Mouse (Mus musculus): ENCODE results near the gene Slc1a4. TPM values are rescaled to one million over a fixed set of nuclear protein-coding genes. Genes with fewer than 3 reads are reported as not detected.

The Slc1a4 gene
- polyA plus RNA-seq, 1 experiment from 2014 or later, result 75.6 TPM

DNA sequence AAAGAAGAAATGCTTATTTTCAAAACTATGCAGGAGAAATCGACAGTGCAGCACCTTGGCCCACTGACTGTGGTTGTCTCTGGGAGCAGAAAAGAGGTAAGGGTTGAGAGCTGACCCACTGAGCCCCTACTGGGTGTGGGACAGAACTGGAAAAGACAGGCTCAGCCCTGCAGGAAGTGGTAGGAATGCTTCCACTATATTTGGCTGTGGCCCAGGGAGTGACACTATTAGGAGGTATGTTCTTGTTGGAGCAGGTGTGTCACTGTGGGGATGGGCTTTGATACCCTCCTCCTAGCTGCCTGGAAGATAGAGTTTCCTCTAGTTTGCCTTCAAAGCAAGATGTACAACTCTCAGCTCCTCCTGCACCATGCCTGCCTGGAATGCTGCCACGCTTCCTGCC lies 16.0 kb upstream of the Slc1a4 start:
- Histone ChIP-seq H3K27ac (ENCODE audit: low read length) (no peak overlapping the region), H3K9me3 (replicated peaks; ENCODE audit: control insufficient read depth, low read length, poor library complexity, severe bottlenecking) (no peaks in the 10 kb centered on the region), H3K27me3 (ENCODE audit: control insufficient read depth, insufficient read depth, low read depth, low read length) (no peaks in the 10 kb centered on the region), H3K4me3 (ENCODE audit: low read depth, low read length) (no peak overlapping the region), H3K4me1 (ENCODE audit: control insufficient read depth, insufficient read depth, low read length) (no peaks in the 10 kb centered on the region), H3K4me2 (ENCODE audit: low read length) (no peak overlapping the region), H3K36me3 (ENCODE audit: control insufficient read depth, insufficient read depth, low read length) (no peaks in the 10 kb centered on the region), H3K9ac (ENCODE audit: low read depth, low read length) (no peak overlapping the region)
- WGBS, result 79% methylated on average over 2 of the region's 2 CpGs
- ATAC-seq, result no peak

DNA sequence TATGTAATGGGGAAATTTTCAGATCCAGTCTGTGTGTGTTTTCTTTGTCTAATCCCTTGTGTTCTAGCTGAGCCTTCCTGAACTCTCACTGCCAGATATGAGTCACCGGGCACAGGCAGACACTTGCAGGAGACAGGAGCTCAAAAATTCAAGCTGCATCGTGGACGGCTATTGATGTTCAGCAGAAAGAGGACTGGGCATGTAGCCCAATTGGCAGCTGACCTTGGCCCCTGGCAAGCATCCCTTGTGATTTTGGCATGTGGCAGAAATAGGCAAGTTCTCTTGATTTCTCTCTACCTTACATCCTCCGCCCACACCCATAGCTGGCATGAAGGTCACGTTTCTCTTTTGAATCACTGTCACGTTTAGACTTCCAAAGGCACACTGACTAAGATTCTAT lies 15.0 kb upstream of the Slc1a4 start:
- WGBS, result 71% methylated on average over 6 of the region's 6 CpGs
- Histone ChIP-seq H3K9me3 (replicated peaks; ENCODE audit: control insufficient read depth, low read length, poor library complexity, severe bottlenecking) (no peaks in the 10 kb centered on the region), H3K4me2 (ENCODE audit: low read length) (no peak overlapping the region), H3K4me3 (ENCODE audit: low read depth, low read length) (no peak overlapping the region), H3K27ac (ENCODE audit: low read length) (no peak overlapping the region), H3K27me3 (ENCODE audit: control insufficient read depth, insufficient read depth, low read depth, low read length) (no peaks in the 10 kb centered on the region), H3K4me1 (ENCODE audit: control insufficient read depth, insufficient read depth, low read length) (no peaks in the 10 kb centered on the region), H3K36me3 (ENCODE audit: control insufficient read depth, insufficient read depth, low read length) (no peaks in the 10 kb centered on the region), H3K9ac (ENCODE audit: low read depth, low read length) (no peak overlapping the region)
- peak; percentile 66; the same call in 1 of the 2 replicates for ATAC-seq

DNA sequence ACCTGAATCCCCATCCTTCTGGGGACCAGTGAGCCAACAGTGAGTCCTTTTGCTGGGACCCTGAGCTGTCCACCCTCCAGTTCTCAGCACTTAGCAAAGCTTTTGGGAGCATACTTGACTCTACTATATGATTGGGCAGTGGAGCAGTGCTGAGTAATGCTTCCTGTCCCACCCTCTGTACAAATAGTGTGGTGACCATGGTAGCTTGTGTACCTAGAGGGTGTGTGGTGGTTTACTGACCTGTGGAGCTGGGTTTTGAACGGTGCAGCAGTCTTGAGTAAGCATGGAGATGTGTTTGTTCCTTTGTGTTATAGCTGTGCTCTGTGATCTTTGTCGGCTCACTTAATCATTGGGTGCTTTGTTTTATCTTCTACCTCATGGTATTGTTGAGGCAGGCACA lies 13.9 kb upstream of the Slc1a4 start:
- no peak overlapping the region for H3K27ac ChIP-seq (ENCODE audit: low read length)
- H3K4me3 ChIP-seq (ENCODE audit: low read depth, low read length), result no peak overlapping the region
- no peaks in the 10 kb centered on the region for H3K9me3 ChIP-seq (replicated peaks; ENCODE audit: control insufficient read depth, low read length, poor library complexity, severe bottlenecking)
- WGBS, result 87% methylated on average over 2 of the region's 2 CpGs
- no peak for ATAC-seq
- no peak overlapping the region for H3K4me2 ChIP-seq (ENCODE audit: low read length)
- no peaks in the 10 kb centered on the region for H3K36me3 ChIP-seq (ENCODE audit: control insufficient read depth, insufficient read depth, low read length)
- no peak overlapping the region for H3K9ac ChIP-seq (ENCODE audit: low read depth, low read length)
- H3K4me1 ChIP-seq (ENCODE audit: control insufficient read depth, insufficient read depth, low read length), result no peaks in the 10 kb centered on the region
- H3K27me3 ChIP-seq (ENCODE audit: control insufficient read depth, insufficient read depth, low read depth, low read length), result no peaks in the 10 kb centered on the region

DNA sequence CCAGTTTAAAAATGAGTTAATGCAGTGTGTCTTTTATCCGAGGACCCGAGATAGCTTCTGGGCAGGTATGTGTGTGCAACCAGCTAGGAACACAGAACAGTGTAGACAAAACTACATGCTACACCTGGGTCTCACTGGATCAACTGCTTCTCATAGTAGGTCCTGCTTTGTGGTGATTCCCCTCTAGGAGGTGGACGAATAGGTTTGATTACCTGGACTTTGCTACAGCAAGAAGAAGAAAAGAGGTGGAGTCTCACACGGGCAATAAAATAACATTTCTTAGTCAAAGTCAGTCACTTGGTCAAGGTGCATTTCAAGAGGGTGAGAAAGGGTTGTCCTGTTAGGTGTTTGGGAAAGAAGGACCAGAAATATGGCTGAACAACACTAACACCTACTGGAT lies 11.4 kb upstream of the Slc1a4 start:
- H3K4me1 ChIP-seq (ENCODE audit: control insufficient read depth, insufficient read depth, low read length), result no peaks in the 10 kb centered on the region

DNA sequence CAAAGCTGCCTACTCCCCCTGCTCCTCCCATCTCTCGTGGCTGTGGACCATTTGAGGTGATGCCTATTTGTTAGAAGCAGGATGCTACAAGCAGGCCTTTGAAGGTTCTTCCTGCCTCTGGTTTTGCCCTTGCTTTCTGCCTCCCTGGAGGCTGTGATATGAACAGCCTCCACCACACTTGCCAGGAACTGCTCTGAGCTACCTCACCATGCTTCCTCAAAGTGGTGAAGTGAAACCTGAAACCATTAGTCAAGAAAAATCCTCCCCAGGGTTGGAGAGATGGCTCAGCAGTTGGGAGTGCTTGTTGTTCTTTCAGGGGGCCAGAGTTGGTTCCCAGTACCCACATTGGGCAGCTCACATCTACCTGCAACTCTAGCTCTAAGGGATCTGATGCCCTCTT lies 9.1 kb upstream of the Slc1a4 start:
- no peaks in the 10 kb centered on the region for H3K27me3 ChIP-seq (ENCODE audit: control insufficient read depth, insufficient read depth, low read depth, low read length)
- H3K4me2 ChIP-seq (ENCODE audit: low read length), result no peak overlapping the region
- H3K9ac ChIP-seq (ENCODE audit: low read depth, low read length), result no peak overlapping the region
- H3K9me3 ChIP-seq (replicated peaks; ENCODE audit: control insufficient read depth, low read length, poor library complexity, severe bottlenecking), result no peaks in the 10 kb centered on the region
- no peak for ATAC-seq
- H3K36me3 ChIP-seq (ENCODE audit: control insufficient read depth, insufficient read depth, low read length), result no peaks in the 10 kb centered on the region
- 67% methylated on average over 1 of the region's 1 CpGs for WGBS
- H3K4me1 ChIP-seq (ENCODE audit: control insufficient read depth, insufficient read depth, low read length), result no peaks in the 10 kb centered on the region
- H3K27ac ChIP-seq (ENCODE audit: low read length), result no peak overlapping the region
- no peak overlapping the region for H3K4me3 ChIP-seq (ENCODE audit: low read depth, low read length)

More for the DNA sequence above, 11.4 kb upstream of the Slc1a4 start:
- Histone ChIP-seq H3K36me3 (ENCODE audit: control insufficient read depth, insufficient read depth, low read length) (no peaks in the 10 kb centered on the region), H3K27me3 (ENCODE audit: control insufficient read depth, insufficient read depth, low read depth, low read length) (no peaks in the 10 kb centered on the region), H3K9me3 (replicated peaks; ENCODE audit: control insufficient read depth, low read length, poor library complexity, severe bottlenecking) (no peaks in the 10 kb centered on the region), H3K27ac (ENCODE audit: low read length) (no peak overlapping the region), H3K9ac (ENCODE audit: low read depth, low read length) (no peak overlapping the region), H3K4me2 (ENCODE audit: low read length) (no peak overlapping the region), H3K4me3 (ENCODE audit: low read depth, low read length) (no peak overlapping the region)
- 91% methylated on average over 4 of the region's 4 CpGs for WGBS
- no peak for ATAC-seq

DNA sequence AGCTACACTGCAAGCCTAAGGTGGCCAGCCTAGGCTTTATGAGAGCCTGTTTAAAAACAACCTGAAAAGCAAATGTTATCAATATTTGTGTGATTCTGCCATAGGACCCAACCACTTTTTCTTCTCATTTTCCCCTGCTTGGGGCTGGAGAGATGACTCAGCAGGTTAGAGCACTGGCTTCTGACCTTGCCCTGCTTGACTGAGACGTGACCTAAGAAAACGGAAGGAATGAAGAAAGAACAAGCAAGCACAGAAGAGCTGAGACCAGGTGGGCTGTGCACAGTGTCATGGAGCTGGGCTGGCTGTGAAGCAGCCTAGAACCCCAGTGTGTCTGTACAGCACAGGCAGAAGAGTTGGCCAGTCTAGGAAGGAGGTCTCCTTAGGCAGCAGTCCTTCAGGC lies 6.2 kb upstream of the Slc1a4 start:
- Histone ChIP-seq H3K27me3 (ENCODE audit: control insufficient read depth, insufficient read depth, low read depth, low read length) (no peaks in the 10 kb centered on the region), H3K36me3 (ENCODE audit: control insufficient read depth, insufficient read depth, low read length) (no peaks in the 10 kb centered on the region), H3K4me3 (ENCODE audit: low read depth, low read length) (no peak overlapping the region), H3K9me3 (replicated peaks; ENCODE audit: control insufficient read depth, low read length, poor library complexity, severe bottlenecking) (no peaks in the 10 kb centered on the region), H3K9ac (ENCODE audit: low read depth, low read length) (no peak overlapping the region), H3K27ac (ENCODE audit: low read length) (no peak overlapping the region), H3K4me2 (ENCODE audit: low read length) (no peak overlapping the region), H3K4me1 (ENCODE audit: control insufficient read depth, insufficient read depth, low read length) (peaks cover 5% of the 10 kb centered on the region)
- ATAC-seq, result no peak
- 82% methylated on average over 2 of the region's 2 CpGs for WGBS

DNA sequence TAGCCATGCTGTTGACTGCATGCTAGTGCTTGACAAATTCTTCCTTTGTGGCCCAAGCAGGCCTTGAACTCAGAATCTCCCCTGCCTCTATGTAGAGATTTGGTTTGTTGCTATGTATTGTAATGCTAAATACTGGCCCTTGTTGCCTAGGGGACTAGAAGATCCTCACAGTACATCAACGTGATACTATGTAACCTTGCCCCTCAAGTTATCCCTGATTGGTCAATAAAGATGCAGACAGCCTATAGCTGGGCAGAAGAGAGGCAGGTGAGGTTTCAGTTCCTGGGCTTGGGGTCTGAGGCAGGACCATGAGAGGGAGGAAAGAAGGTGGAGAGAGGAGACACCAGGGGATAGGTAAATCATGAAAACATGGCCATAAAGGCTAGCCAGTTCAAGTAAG lies 1.8 kb upstream of the Slc1a4 start:
- ATAC-seq, result no peak
- 3% methylated on average over 1 of the region's 1 CpGs for WGBS
- H3K27me3 ChIP-seq (ENCODE audit: control insufficient read depth, insufficient read depth, low read depth, low read length), result no peaks in the 10 kb centered on the region
- peak overlapping the region; percentile 99; the same call in 1 of the 2 replicates for H3K27ac ChIP-seq (ENCODE audit: low read length)
- H3K9me3 ChIP-seq (replicated peaks; ENCODE audit: control insufficient read depth, low read length, poor library complexity, severe bottlenecking), result no peaks in the 10 kb centered on the region
- no peak overlapping the region for H3K4me2 ChIP-seq (ENCODE audit: low read length)
- no peaks in the 10 kb centered on the region for H3K36me3 ChIP-seq (ENCODE audit: control insufficient read depth, insufficient read depth, low read length)
- H3K9ac ChIP-seq (ENCODE audit: low read depth, low read length), result no peak overlapping the region
- no peak overlapping the region for H3K4me3 ChIP-seq (ENCODE audit: low read depth, low read length)
- peaks cover 19% of the 10 kb centered on the region for H3K4me1 ChIP-seq (ENCODE audit: control insufficient read depth, insufficient read depth, low read length)

DNA sequence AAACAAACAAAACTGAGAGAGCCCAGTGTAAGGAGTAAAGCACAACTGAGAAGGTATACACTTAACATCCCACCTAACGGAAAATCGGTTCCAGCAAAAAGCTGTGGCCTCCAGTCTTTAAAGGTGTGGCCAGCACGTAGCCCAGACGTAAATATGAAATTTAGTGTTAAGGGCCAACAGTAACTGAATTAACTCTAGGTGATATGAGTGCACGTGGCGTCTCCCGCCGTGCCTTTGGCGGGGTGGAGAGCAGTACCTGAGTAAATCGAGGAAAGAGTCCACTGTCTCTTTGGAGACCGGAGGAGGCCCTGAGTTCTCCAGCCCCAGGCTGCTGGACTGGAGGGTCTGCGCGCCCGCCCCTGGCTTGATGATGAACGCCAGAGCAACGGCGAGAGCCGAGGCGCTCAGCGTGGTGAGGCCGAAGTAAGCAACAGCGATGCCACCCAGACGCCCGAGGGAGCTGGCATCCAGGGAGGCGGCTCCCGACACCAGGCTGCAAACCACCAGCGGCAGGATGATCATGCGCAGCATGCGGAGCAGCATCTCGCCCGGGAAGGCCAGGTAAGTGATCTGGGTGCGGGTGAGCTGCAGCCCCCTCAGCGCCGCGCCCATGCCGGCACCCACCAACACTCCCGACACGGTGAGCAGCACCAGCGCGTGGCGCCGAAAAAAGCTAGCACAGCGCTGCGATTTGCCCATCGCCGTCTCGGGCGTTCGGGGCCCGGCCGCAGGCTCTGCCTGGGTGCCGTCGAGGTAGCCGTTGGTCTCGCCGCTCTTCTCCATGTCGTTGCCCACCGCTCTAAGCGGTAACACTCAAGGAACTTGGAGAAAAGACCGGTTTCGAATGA lies 599 bp downstream of the Slc1a4 start:
- peak overlapping the region; percentile 65 for H3K4me2 ChIP-seq (ENCODE audit: low read length)
- peak overlapping the region; percentile 84 for H3K4me3 ChIP-seq (ENCODE audit: low read depth, low read length)
- H3K27ac ChIP-seq (ENCODE audit: low read length), result peak overlapping the region; percentile 99
- peak; percentile 47 for ATAC-seq
- no peaks in the 10 kb centered on the region for H3K27me3 ChIP-seq (ENCODE audit: control insufficient read depth, insufficient read depth, low read depth, low read length)
- H3K9me3 ChIP-seq (replicated peaks; ENCODE audit: control insufficient read depth, low read length, poor library complexity, severe bottlenecking), result no peaks in the 10 kb centered on the region
- H3K36me3 ChIP-seq (ENCODE audit: control insufficient read depth, insufficient read depth, low read length), result no peaks in the 10 kb centered on the region
- peaks cover 22% of the 10 kb centered on the region for H3K4me1 ChIP-seq (ENCODE audit: control insufficient read depth, insufficient read depth, low read length)
- peak overlapping the region; percentile 94 for H3K9ac ChIP-seq (ENCODE audit: low read depth, low read length)
- under 1% methylated on average over 61 of the region's 61 CpGs for WGBS

DNA sequence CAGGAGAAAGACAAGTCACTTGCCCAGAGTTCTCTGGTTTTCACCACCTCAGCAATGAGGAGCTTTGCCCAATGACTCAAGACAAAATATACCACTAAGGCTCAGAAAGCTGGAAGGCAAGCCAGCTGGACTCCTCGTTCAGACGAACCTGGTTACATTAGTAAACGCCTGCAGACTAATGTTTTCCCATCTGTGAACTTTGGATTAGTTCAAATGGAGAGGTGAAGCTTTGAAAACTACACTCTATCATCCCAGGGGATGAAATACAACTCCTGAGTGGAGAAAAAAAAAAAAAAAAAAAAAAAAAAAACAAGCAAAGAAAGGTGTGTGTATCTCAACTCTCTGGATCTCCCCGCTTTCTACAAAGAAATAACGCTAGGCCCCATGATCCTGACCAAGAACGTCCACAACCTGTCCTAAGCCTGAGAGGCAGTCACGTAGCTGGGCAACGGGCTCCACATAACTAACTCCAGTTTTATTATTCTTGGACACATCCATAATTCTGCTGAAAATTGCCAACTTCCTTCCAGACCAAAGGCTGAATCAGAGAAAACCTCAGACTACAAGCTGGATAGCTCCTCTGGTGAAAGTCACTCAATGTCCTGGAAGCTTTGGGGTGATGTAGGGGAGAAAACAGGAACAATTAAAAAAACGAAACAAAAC lies 1.4 kb downstream of the Slc1a4 start:
- peak overlapping the region; percentile 99 for H3K27ac ChIP-seq (ENCODE audit: low read length)
- WGBS, result 36% methylated on average over 9 of the region's 9 CpGs
- H3K4me1 ChIP-seq (ENCODE audit: control insufficient read depth, insufficient read depth, low read length), result peaks cover 25% of the 10 kb centered on the region
- H3K36me3 ChIP-seq (ENCODE audit: control insufficient read depth, insufficient read depth, low read length), result no peaks in the 10 kb centered on the region
- no peak for ATAC-seq
- H3K27me3 ChIP-seq (ENCODE audit: control insufficient read depth, insufficient read depth, low read depth, low read length), result no peaks in the 10 kb centered on the region
- H3K9ac ChIP-seq (ENCODE audit: low read depth, low read length), result peak overlapping the region; percentile 94
- H3K4me3 ChIP-seq (ENCODE audit: low read depth, low read length), result peak overlapping the region; percentile 84
- no peaks in the 10 kb centered on the region for H3K9me3 ChIP-seq (replicated peaks; ENCODE audit: control insufficient read depth, low read length, poor library complexity, severe bottlenecking)
- peak overlapping the region; percentile 65 for H3K4me2 ChIP-seq (ENCODE audit: low read length)

Data from midbrain, embryonic 16.5 days (tissue).